In the genomic region with DNA sequence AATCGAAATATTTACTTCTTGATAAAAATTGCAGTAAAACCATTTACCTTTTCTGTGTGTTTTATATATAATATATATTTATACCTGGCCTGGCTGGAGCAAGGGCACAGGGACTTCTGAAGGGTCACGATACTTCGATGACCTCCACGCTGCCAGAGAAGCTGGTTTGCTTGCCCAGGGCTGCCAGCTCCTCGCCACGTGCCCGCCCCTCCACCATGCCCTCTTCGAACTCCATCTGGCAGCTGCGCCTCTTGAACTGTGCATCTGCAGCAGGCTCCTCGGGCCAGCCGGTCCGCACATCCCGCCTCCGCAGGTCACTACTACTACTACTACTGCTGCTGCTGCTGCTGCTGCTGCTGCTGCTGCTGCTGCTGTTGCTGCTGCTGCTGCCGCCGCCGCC, we compare ENCODE assay signal across 11 mouse cellular contexts. TPM values are rescaled to one million over a fixed set of nuclear protein-coding genes. Genes with fewer than 3 reads are reported as not detected.
DNase-seq lines count a peak whose midpoint lies in the region; ATAC-seq lines count a peak whose summit lies in the region.
"Had no signal": no experiment of that assay in that cellular context is flagged by ENCODE, and none has a peak within 500 bp of the region (broad histone marks: within the 10 kb centered on the region; RNA-seq: fewer than 3 reads in every experiment).

No protein-coding gene starts in this region.

- peak overlapping the region; percentile 49 for H3K4me2 ChIP-seq in lung, embryonic 15.5 days
- H3K4me2 ChIP-seq in limb, embryonic 15.5 days: peak overlapping the region; percentile 45

- no peak for ATAC-seq in lung, embryonic 15.5 days (ENCODE audit: borderline replicate concordance, extremely low read depth, low FRiP score, low TSS enrichment)
- no peak for ATAC-seq in limb, embryonic 15.5 days (ENCODE audit: insufficient number of reproducible peaks, low FRiP score, low TSS enrichment, low read depth)

- no peak for DNase-seq in heart, embryonic 10.5 days (ENCODE audit: low spot score)
- no peak for DNase-seq in heart, adult 8-10 months (ENCODE audit: low spot score)
- DNase-seq in lung, postnatal 14 days: no peak
- peak; percentile 37 for DNase-seq in embryonic facial prominence, embryonic 10.5 days (ENCODE audit: low spot score)
- no peak for DNase-seq in adrenal gland, postnatal 10 days
- no peak for DNase-seq in layer of hippocampus, postnatal 10 days (ENCODE audit: low spot score in 2 of 2)

- H3K4me3 ChIP-seq in heart, embryonic 10.5 days: peak overlapping the region; percentile 48
- peak overlapping the region; percentile 28 for H3K4me3 ChIP-seq in lung, embryonic 15.5 days
- peak overlapping the region; percentile 57 for H3K4me3 ChIP-seq in embryonic facial prominence, embryonic 10.5 days
- peak overlapping the region; percentile 29 for H3K4me3 ChIP-seq in limb, embryonic 15.5 days
- H3K4me3 ChIP-seq: myocyte had no signal

- H3K27me3 ChIP-seq in heart, embryonic 10.5 days (ENCODE audit: insufficient read depth, poor library complexity, severe bottlenecking): peaks cover 84% of the 10 kb centered on the region
- peaks cover 40% of the 10 kb centered on the region for H3K27me3 ChIP-seq in lung, embryonic 15.5 days
- H3K27me3 ChIP-seq in embryonic facial prominence, embryonic 10.5 days (replicated peaks; ENCODE audit: low read depth, poor library complexity, severe bottlenecking): peaks cover 84% of the 10 kb centered on the region
- peaks cover 74% of the 10 kb centered on the region for H3K27me3 ChIP-seq in limb, embryonic 15.5 days

- H3K4me1 ChIP-seq in heart, embryonic 10.5 days: peaks cover 31% of the 10 kb centered on the region
- H3K4me1 ChIP-seq in lung, embryonic 15.5 days: peaks cover 23% of the 10 kb centered on the region
- H3K4me1 ChIP-seq in embryonic facial prominence, embryonic 10.5 days: peaks cover 11% of the 10 kb centered on the region
- peaks cover 32% of the 10 kb centered on the region for H3K4me1 ChIP-seq in limb, embryonic 15.5 days

- 43% methylated on average over 14 of the region's 17 CpGs for WGBS in heart, embryonic 10.5 days
- WGBS in lung, embryonic 15.5 days: 29% methylated on average over 17 of the region's 17 CpGs
- WGBS in embryonic facial prominence, embryonic 10.5 days: 23% methylated on average over 17 of the region's 17 CpGs
- 27% methylated on average over 15 of the region's 17 CpGs for WGBS in limb, embryonic 15.5 days

- H3K27ac ChIP-seq in heart, embryonic 10.5 days: no peak overlapping the region
- H3K27ac ChIP-seq in lung, embryonic 15.5 days: no peak overlapping the region
- no peak overlapping the region; the same call in 1 of the 2 replicates for H3K27ac ChIP-seq in embryonic facial prominence, embryonic 10.5 days (replicated peaks)
- no peak overlapping the region for H3K27ac ChIP-seq in limb, embryonic 15.5 days

- H3K36me3 ChIP-seq in heart, embryonic 10.5 days: peaks cover 34% of the 10 kb centered on the region
- H3K36me3 ChIP-seq in lung, embryonic 15.5 days: no peaks in the 10 kb centered on the region
- H3K36me3 ChIP-seq in embryonic facial prominence, embryonic 10.5 days (replicated peaks): peaks cover 10% of the 10 kb centered on the region; the same call in 1 of the 2 replicates
- H3K36me3 ChIP-seq in limb, embryonic 15.5 days: peaks cover 6% of the 10 kb centered on the region; the same call in 1 of the 2 replicates

- H3K9me3 ChIP-seq in heart, embryonic 10.5 days: no peaks in the 10 kb centered on the region
- H3K9me3 ChIP-seq in lung, embryonic 15.5 days: no peaks in the 10 kb centered on the region
- H3K9me3 ChIP-seq in embryonic facial prominence, embryonic 10.5 days: no peaks in the 10 kb centered on the region
- no peaks in the 10 kb centered on the region for H3K9me3 ChIP-seq in limb, embryonic 15.5 days

- no peak overlapping the region for H3K9ac ChIP-seq in lung, embryonic 15.5 days
- H3K9ac ChIP-seq in limb, embryonic 15.5 days: no peak overlapping the region

RNA-seq across cellular contexts. Expression of a gene that starts 13.9 kb away (rescaled TPM):
- 5.3 and 9.0 TPM in 2 replicates for polyA plus RNA-seq in heart, embryonic 10.5 days (2016; fragmentation: Nextera tagmentation; extraction: Ambion mirVana)
- total RNA-seq in heart, adult 8-10 months (2022): 10 to 100 TPM; 26.3 to 48.9 (median 37.9) TPM
- 2.5 and 2.7 TPM in 2 replicates for polyA plus RNA-seq in lung, embryonic 15.5 days (2015; fragmentation: Nextera tagmentation; extraction: Ambion mirVana)
- 3.2 and 3.4 TPM in 2 replicates for polyA plus RNA-seq in embryonic facial prominence, embryonic 10.5 days (2016; fragmentation: Nextera tagmentation; extraction: Ambion mirVana)
- 5.5 and 6.9 TPM in 2 replicates for polyA plus RNA-seq in limb, embryonic 15.5 days (2015; fragmentation: Nextera tagmentation; extraction: Ambion mirVana)
- 10 to 100 TPM in 1 of 2 experiments, 1 to 10 TPM in 1; 7.6 to 11.4 TPM for total RNA-seq in adrenal gland, postnatal 10 days (2021)
- 100 to 1,000 TPM; 139 to 150 TPM for total RNA-seq in layer of hippocampus, postnatal 10 days (2021)

RNA-seq across cellular contexts. Expression of a gene that starts 20.9 kb away (rescaled TPM):
- polyA plus RNA-seq in heart, embryonic 10.5 days (2016; fragmentation: Nextera tagmentation; extraction: Ambion mirVana): 52.4 and 54.9 TPM in 2 replicates
- total RNA-seq in heart, adult 8-10 months (2022): 10 to 100 TPM; 45.2 to 53.5 (median 46.9) TPM
- polyA plus RNA-seq in lung, embryonic 15.5 days (2015; fragmentation: Nextera tagmentation; extraction: Ambion mirVana): 74.7 and 80.1 TPM in 2 replicates
- polyA plus RNA-seq in embryonic facial prominence, embryonic 10.5 days (2016; fragmentation: Nextera tagmentation; extraction: Ambion mirVana): 67.4 and 68.0 TPM in 2 replicates
- polyA plus RNA-seq in limb, embryonic 15.5 days (2015; fragmentation: Nextera tagmentation; extraction: Ambion mirVana): 78.2 and 82.2 TPM in 2 replicates
- total RNA-seq in adrenal gland, postnatal 10 days (2021): 10 to 100 TPM; 46.8 to 47.4 TPM
- total RNA-seq in layer of hippocampus, postnatal 10 days (2021): 10 to 100 TPM; 20.5 to 20.9 TPM

RNA-seq across cellular contexts. Expression of a gene that starts 38.8 kb away (rescaled TPM):
- polyA plus RNA-seq in heart, embryonic 10.5 days (2016; fragmentation: Nextera tagmentation; extraction: Ambion mirVana): not detected in 2 replicates
- total RNA-seq in heart, adult 8-10 months (2022): not detected
- not detected in 2 replicates for polyA plus RNA-seq in lung, embryonic 15.5 days (2015; fragmentation: Nextera tagmentation; extraction: Ambion mirVana)
- polyA plus RNA-seq in embryonic facial prominence, embryonic 10.5 days (2016; fragmentation: Nextera tagmentation; extraction: Ambion mirVana): not detected in 2 replicates
- polyA plus RNA-seq in limb, embryonic 15.5 days (2015; fragmentation: Nextera tagmentation; extraction: Ambion mirVana): not detected in 2 replicates
- total RNA-seq in adrenal gland, postnatal 10 days (2021): not detected
- not detected for total RNA-seq in layer of hippocampus, postnatal 10 days (2021)
- total RNA-seq: CH12.LX; left cerebral cortex, postnatal 10 days had no signal
- polyA plus RNA-seq: myocyte had no signal

RNA-seq across cellular contexts. Expression of a gene that starts 54.1 kb away (rescaled TPM):
- not detected in 2 replicates for polyA plus RNA-seq in heart, embryonic 10.5 days (2016; fragmentation: Nextera tagmentation; extraction: Ambion mirVana)
- not detected for total RNA-seq in heart, adult 8-10 months (2022)
- polyA plus RNA-seq in lung, embryonic 15.5 days (2015; fragmentation: Nextera tagmentation; extraction: Ambion mirVana): not detected in 2 replicates
- not detected in 2 replicates for polyA plus RNA-seq in embryonic facial prominence, embryonic 10.5 days (2016; fragmentation: Nextera tagmentation; extraction: Ambion mirVana)
- not detected in 2 replicates for polyA plus RNA-seq in limb, embryonic 15.5 days (2015; fragmentation: Nextera tagmentation; extraction: Ambion mirVana)
- not detected for total RNA-seq in adrenal gland, postnatal 10 days (2021)
- not detected for total RNA-seq in layer of hippocampus, postnatal 10 days (2021)
- total RNA-seq: CH12.LX; left cerebral cortex, postnatal 10 days had no signal
- polyA plus RNA-seq: myocyte had no signal
